8 mouse cellular contexts compared by ENCODE assay signal in the genomic region with DNA sequence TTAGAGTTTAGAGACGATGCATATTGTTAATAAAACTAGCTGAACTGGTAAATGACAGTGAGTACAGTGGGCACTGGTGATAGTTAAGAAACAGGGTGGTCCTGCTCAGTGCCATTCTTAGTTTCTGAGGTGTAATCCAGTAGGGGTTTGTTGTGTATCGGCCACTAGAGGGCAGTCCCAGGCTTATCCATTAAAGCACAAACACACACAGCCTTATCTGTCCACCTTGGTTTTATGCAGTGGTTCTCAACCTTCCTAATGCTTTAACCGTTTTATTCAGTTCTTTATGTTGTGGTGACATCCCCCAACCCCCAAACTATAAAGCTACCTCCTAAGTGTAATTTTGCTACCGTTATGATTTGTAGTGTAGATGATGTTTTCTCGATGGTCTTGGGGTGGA. TPM values are rescaled to one million over a fixed set of nuclear protein-coding genes. Genes with fewer than 3 reads are reported as not detected.
DNase-seq lines count a peak whose midpoint lies in the region; ATAC-seq lines count a peak whose summit lies in the region.
"Had no signal": no experiment of that assay in that cellular context is flagged by ENCODE, and none has a peak within 500 bp of the region (broad histone marks: within the 10 kb centered on the region; RNA-seq: fewer than 3 reads in every experiment).

No protein-coding gene starts in this region.

- H3K27me3 ChIP-seq in hindbrain, embryonic 11.5 days (ENCODE audit: control insufficient read depth, insufficient read depth, low read length): no peaks in the 10 kb centered on the region
- no peaks in the 10 kb centered on the region for H3K27me3 ChIP-seq in hindbrain, embryonic 13.5 days

- H3K4me2 ChIP-seq in hindbrain, embryonic 11.5 days (replicated peaks; ENCODE audit: low read depth, low read length): no peak overlapping the region
- H3K4me2 ChIP-seq in hindbrain, embryonic 13.5 days: no peak overlapping the region

- H3K36me3 ChIP-seq in hindbrain, embryonic 11.5 days (ENCODE audit: control insufficient read depth, insufficient read depth, low read length): peaks cover 5% of the 10 kb centered on the region; the same call in 1 of the 2 replicates
- H3K36me3 ChIP-seq in hindbrain, embryonic 13.5 days: peaks cover 14% of the 10 kb centered on the region

- H3K9ac ChIP-seq in hindbrain, embryonic 11.5 days (ENCODE audit: low read depth, low read length): no peak overlapping the region
- no peak overlapping the region for H3K9ac ChIP-seq in hindbrain, embryonic 13.5 days

- peaks cover 3% of the 10 kb centered on the region; the same call in 1 of the 2 replicates for H3K4me1 ChIP-seq in hindbrain, embryonic 11.5 days (replicated peaks; ENCODE audit: control insufficient read depth, insufficient read depth, low read length)
- peaks cover 23% of the 10 kb centered on the region for H3K4me1 ChIP-seq in hindbrain, embryonic 13.5 days (replicated peaks)

- DNase-seq in hindbrain, embryonic 11.5 days (ENCODE audit: low spot score): peak; percentile 59
- peak; percentile 56 for DNase-seq in CD4-positive helper T cell, adult 2 months (ENCODE audit: low read depth, low spot score)
- peak; percentile 74 for DNase-seq in NIH3T3 (ENCODE audit: low read depth)
- peak; percentile 22 to 30 for DNase-seq in heart, postnatal 36 days
- peak; percentile 51 for DNase-seq in lung, postnatal 10 days
- DNase-seq in yolk sac, embryonic 10.5 days (ENCODE audit: low spot score): peak; percentile 21

- WGBS in hindbrain, embryonic 11.5 days: 53% methylated on average over 5 of the region's 5 CpGs
- WGBS in hindbrain, embryonic 13.5 days: 49% methylated on average over 5 of the region's 5 CpGs

- no peaks in the 10 kb centered on the region for H3K9me3 ChIP-seq in hindbrain, embryonic 11.5 days (ENCODE audit: control insufficient read depth, low read length)
- no peaks in the 10 kb centered on the region for H3K9me3 ChIP-seq in hindbrain, embryonic 13.5 days

- H3K27ac ChIP-seq in hindbrain, embryonic 11.5 days (ENCODE audit: low read depth, low read length): no peak overlapping the region
- H3K27ac ChIP-seq in hindbrain, embryonic 13.5 days: no peak overlapping the region

- H3K4me3 ChIP-seq in hindbrain, embryonic 11.5 days (ENCODE audit: low read depth, low read length): no peak overlapping the region
- no peak overlapping the region for H3K4me3 ChIP-seq in hindbrain, embryonic 13.5 days

- intact Hi-C loops in heart, postnatal 36 days (cut with DNase I): loop anchor here (1.0 to 5.0 kb wide), 3 partner anchors 95 to 366 kb away; no protein-coding TSS in a partner anchor

- no peak for ATAC-seq in hindbrain, embryonic 11.5 days (ENCODE audit: low FRiP score)
- no peak for ATAC-seq in hindbrain, embryonic 13.5 days (ENCODE audit: low FRiP score)

RNA-seq across cellular contexts. Expression of gene Pom121, which starts 1.5 kb away (rescaled TPM):
- polyA plus RNA-seq in hindbrain, embryonic 11.5 days (2014; fragmentation: Nextera tagmentation; extraction: Ambion mirVana): 14.5 and 19.9 TPM in 2 replicates
- polyA plus RNA-seq in hindbrain, embryonic 13.5 days (2015; fragmentation: Nextera tagmentation; extraction: Ambion mirVana): 11.1 TPM in 2 replicates
- total RNA-seq in heart, postnatal 36 days (2021): 10 to 100 TPM; 11.7 to 11.9 TPM

RNA-seq across cellular contexts. Expression of gene Nsun5, which starts 26.1 kb away (rescaled TPM):
- 26.8 and 27.8 TPM in 2 replicates for polyA plus RNA-seq in hindbrain, embryonic 11.5 days (2014; fragmentation: Nextera tagmentation; extraction: Ambion mirVana)
- 31.1 and 31.2 TPM in 2 replicates for polyA plus RNA-seq in hindbrain, embryonic 13.5 days (2015; fragmentation: Nextera tagmentation; extraction: Ambion mirVana)
- total RNA-seq in heart, postnatal 36 days (2021): 10 to 100 TPM; 13.0 to 17.8 TPM

RNA-seq across cellular contexts. Expression of gene Trim50, which starts 42.7 kb away (rescaled TPM):
- 0.15 TPM in 1 of 2 replicates, not detected in the other for polyA plus RNA-seq in hindbrain, embryonic 11.5 days (2014; fragmentation: Nextera tagmentation; extraction: Ambion mirVana)
- not detected in 2 replicates for polyA plus RNA-seq in hindbrain, embryonic 13.5 days (2015; fragmentation: Nextera tagmentation; extraction: Ambion mirVana)
- total RNA-seq in heart, postnatal 36 days (2021): not detected
- polyA plus RNA-seq: lung, embryonic 16.5 days had no signal

RNA-seq across cellular contexts. Expression of gene Fkbp6, which starts 46.0 kb away (rescaled TPM):
- polyA plus RNA-seq in hindbrain, embryonic 11.5 days (2014; fragmentation: Nextera tagmentation; extraction: Ambion mirVana): 0.26 TPM in 1 of 2 replicates, not detected in the other
- polyA plus RNA-seq in hindbrain, embryonic 13.5 days (2015; fragmentation: Nextera tagmentation; extraction: Ambion mirVana): 0.13 and 0.28 TPM in 2 replicates
- under 1 TPM in 1 of 2 experiments, not detected in 1; 0.61 TPM for total RNA-seq in heart, postnatal 36 days (2021)
- polyA plus RNA-seq: lung, embryonic 16.5 days had no signal

Comparison
In these comparisons a context has a peak if more than half of its experiments do, and no peak if none do; other contexts are left out.
1. DNase-seq: peak in every context shown above with its lines; median percentile 74 in NIH3T3; 59 in hindbrain, embryonic 11.5 days; 56 in CD4-positive helper T cell, adult 2 months; 51 in lung, postnatal 10 days; 26 in heart, postnatal 36 days; 21 in yolk sac, embryonic 10.5 days.